Mouse (Mus musculus) MEL (cell line): ENCODE results near the gene Rps6ka2.

Source experiments
- CTCF ChIP-seq, 3 experiments: IDR thresholded peaks in 2 of 3; conservative IDR thresholded peaks in 1 of 3; 2 replicates each; pipeline ENCODE4 v1.5.1; 2011 to 2012; ENCODE audit warnings: low read length in 3 of 3, low read depth in 2 of 3, mild to moderate bottlenecking in 2 of 3, improper control_type of control experiment in 1 of 3, inconsistent platforms in 1 of 3, mixed read lengths in 1 of 3, moderate library complexity in 1 of 3; ENCODE audit not compliant: control insufficient read depth in 1 of 3, insufficient read depth in 1 of 3, poor library complexity in 1 of 3, severe bottlenecking in 1 of 3
- E2F4 ChIP-seq: IDR thresholded peaks from 2 replicates; pipeline ENCODE4 v1.6.1; 2011; ENCODE audit warnings: low read depth, low read length, improper control_type of control experiment, borderline replicate concordance
- GATA1 ChIP-seq: IDR thresholded peaks from 2 replicates; pipeline ENCODE4 v1.6.1; 2011; ENCODE audit warnings: low read depth, low read length, improper control_type of control experiment
- POLR2A ChIP-seq, 2 experiments: IDR thresholded peaks; 2 replicates each; pipeline ENCODE4 v1.6.1; 2011 to 2012; ENCODE audit warnings: low read length in 2 of 2, mild to moderate bottlenecking in 2 of 2, control low read depth in 1 of 2, improper control_type of control experiment in 1 of 2, low read depth in 1 of 2, moderate library complexity in 1 of 2; ENCODE audit not compliant: control insufficient read depth in 1 of 2, insufficient read depth in 1 of 2, poor library complexity in 1 of 2
- RAD21 ChIP-seq: IDR thresholded peaks from 2 replicates; pipeline ENCODE4 v1.6.1; 2011; ENCODE audit warnings: mild to moderate bottlenecking, low read depth, low read length, improper control_type of control experiment

DNA sequence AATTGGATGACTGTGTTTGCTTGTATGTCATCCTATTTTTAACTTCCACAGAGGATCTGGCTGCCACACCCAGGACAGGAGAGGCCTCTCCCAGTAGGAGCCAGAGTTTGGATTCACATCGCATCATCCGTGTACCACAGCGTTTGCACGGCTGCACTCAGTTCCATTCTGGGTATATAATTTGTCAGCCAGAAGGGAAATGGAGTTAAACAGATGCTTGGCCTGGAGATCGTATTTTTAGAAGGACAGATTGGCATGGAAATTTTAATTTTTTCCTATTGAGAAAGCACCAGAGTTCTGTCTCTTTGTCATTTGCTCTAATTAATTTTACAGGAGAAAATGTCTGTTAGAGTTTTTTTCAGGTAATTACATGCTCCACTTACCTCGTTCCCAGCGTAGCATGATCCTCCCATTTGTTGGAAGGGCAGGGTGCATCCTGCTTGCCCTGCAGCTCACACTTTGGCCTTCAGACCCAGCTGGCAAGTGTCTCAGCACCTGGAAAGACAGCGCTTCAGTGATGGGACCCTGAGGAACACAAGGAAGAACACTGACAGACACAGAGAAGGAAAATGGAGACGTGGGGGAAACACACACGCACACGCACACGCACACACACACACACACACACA is 116.6 kb downstream of the Rps6ka2 start:
- TF ChIP-seq CTCF (IDR thresholded peaks at IDR 0.05 in 2 of 3, conservative IDR thresholded peaks at IDR 0.05 in 1 of 3; ENCODE audit: control insufficient read depth in 1 of 3, insufficient read depth in 1 of 3, low read depth in 2 of 3, low read length in 3 of 3, poor library complexity in 1 of 3, severe bottlenecking in 1 of 3): no peak
- no peak for TF ChIP-seq POLR2A (IDR thresholded peaks at IDR 0.05; ENCODE audit: control insufficient read depth in 1 of 2, insufficient read depth in 1 of 2, low read depth in 1 of 2, low read length in 2 of 2, poor library complexity in 1 of 2)
- TF ChIP-seq E2F4: no peak
- no peak for TF ChIP-seq RAD21
- TF ChIP-seq GATA1: no peak
